Mouse (Mus musculus) megakaryocyte-erythroid progenitor cell, adult 5-6 weeks (primary cell): ENCODE results near the gene Zfp748. TPM values are rescaled to one million over a fixed set of nuclear protein-coding genes. Genes with fewer than 3 reads are reported as not detected.
A peak's percentile ranks its signal among the peaks of the same experiment; 100 is the strongest.

ENCODE experiments used
- ATAC-seq: replicated peaks from 2 replicates; pipeline ENCODE4 v1.8.0; 2016; ENCODE audit warnings: mild to moderate bottlenecking, inconsistent platforms; ENCODE audit not compliant: severe bottlenecking, poor library complexity, low FRiP score, low TSS enrichment
- total RNA-seq, 2 experiments: library from RNA; stranded (forward) in 1 of 2; stranded (reverse) in 1 of 2; fragments of 200-1000, 215-1000 nt in 1 of 2; fragments of >200 nt in 1 of 2; fragmentation: Nextera tagmentation in 1 of 2; gene quantifications; 2 replicates each; pipeline ENCODE4 v1.2.3; 2014 to 2017

Zfp748 gene
- 7.8 and 9.6 TPM in 2 replicates for total RNA-seq (2014; fragmentation: Nextera tagmentation)
- 9.4 and 11.8 TPM in 2 replicates for total RNA-seq (2017)

DNA sequence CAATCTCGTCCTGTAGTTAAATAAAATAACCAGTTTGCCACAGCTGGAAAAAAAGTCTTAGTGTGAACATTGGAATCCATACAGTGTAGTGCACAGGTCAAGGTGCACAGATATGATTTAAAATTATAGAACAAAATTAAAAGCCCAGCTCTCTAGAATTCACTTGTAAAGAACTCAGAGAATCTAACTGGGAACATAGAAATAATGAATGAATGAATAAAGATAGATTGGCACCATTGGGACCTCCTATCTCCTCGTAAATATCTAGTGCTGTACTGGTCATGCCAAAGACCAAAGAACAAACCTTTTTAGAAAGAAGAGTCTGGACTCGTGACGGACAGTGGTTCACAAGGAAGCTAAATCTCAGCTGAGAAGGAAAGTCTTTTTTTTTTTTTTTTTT, at the start of gene Zfp748:
Zfp748 (minus strand) TSS at position 101 of the 400 bp plus-strand sequence.
- ATAC-seq, result no peak

GRCm38 (mm10) chr13:67572591-67573189, 19.1 kb upstream of the Zfp748 start:
- ATAC-seq, result no peak

GRCm38 (mm10) chr13:67552505-67553346, 904 bp downstream of the Zfp748 start:
- peak; percentile 99 for ATAC-seq

DNA sequence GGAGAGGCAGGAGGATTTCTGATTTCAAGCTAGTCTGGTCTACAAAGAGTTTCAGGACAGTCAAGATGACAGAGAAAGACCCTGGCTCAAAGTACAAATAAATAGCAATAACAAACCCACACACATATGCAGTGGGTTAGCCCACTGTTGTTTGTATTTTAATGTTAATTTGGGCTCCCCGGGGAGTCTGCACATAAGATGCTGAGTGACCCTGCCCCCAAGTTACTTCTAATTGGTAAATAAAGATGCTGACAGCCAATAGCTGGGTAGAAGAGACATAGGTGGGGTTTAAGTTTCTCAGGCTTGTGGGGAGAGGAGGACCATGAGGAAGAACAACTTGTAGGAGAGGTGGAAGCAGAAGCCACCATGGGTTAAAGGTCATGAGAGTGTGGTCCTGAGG, 7.7 kb downstream of the Zfp748 start:
- no peak for ATAC-seq

DNA sequence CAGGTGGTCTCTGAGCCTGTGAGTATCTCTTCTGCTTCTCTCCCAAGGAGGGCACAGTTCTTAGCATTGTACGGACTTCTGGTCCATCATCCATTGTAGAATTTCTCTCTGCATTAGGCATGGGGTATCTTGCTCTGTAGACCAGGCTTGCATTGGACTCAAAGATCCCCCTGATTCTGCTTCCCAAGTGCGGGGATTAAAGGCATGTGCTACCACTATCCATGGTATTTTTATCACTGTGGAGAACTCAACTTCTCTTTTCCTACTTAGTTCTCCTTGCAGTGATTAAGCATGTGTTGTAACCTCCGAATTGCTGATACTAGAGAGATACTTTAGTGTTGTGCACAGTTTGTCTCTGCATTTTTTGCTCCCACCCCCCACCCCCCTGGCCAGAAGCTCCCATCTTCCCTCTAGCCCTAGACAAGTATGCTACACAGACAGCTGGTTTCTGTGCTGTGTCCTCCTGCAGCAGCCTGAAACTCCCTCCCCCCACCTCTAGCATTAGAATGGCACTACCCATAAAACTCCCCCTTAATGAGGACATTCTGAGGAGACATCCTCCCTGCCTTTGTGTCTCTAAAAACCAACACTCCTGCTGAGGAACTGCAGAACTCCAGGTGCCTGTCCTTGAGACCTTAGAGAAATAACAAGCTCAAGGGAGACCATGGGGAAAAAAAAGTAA, 26.4 kb downstream of the Zfp748 start:
- ATAC-seq, result no peak

GRCm38 (mm10) chr13:67525753-67526410, 27.7 kb downstream of the Zfp748 start, which contains the start of the genes Gm26965 and Zfp87:
Gene Gm26965 (minus strand): TSS chr13:67526151.
Gene Zfp87 (minus strand): TSS chr13:67526177.
- ATAC-seq, result peak; percentile 100

- no peak for ATAC-seq
These were observed 52.7 kb downstream of the Zfp748 start for GRCm38 (mm10) chr13:67500908-67501307.

- peak; percentile 98 for ATAC-seq
These were observed 53.4 kb downstream of the Zfp748 start, which contains the start of gene Zfp58 for GRCm38 (mm10) chr13:67500084-67500719. Gene Zfp58 (minus strand): TSS chr13:67500555.

DNA sequence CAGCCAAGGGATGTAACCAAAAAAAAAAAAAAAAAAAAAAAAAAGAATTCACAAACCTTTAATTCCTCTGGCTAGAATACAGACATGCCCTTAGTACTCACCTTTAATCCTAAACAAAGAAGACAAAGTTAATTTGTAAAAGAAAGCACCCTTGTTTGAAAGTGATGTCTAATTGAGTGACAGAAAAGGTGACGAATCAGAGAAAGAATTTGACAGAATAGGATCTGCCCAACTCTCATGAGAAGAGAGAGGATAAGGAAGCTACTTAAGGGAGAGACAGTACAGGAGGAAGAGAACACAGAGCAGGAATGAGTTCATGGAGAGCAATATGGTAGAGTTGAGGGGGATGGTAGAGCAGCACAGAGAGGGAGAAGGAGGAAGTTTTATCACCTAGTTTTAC, 58.0 kb downstream of the Zfp748 start:
- no peak for ATAC-seq

Other genes starting within 250 kb of the Zfp748 start
- gene Zfp457, start 247.3 kb downstream of the Zfp748 start, total RNA-seq (2014; fragmentation: Nextera tagmentation), result 2.5 and 4.3 TPM in 2 replicates
- 1.0 TPM in 1 of 2 replicates, not detected in the other for gene Zfp457, start 247.3 kb downstream of the Zfp748 start, total RNA-seq (2017)
- 5.2 and 11.6 TPM in 2 replicates for gene Zfp595, start 221.3 kb downstream of the Zfp748 start, total RNA-seq (2014; fragmentation: Nextera tagmentation)
- 4.9 and 8.2 TPM in 2 replicates for gene Zfp595, start 221.3 kb downstream of the Zfp748 start, total RNA-seq (2017)
- gene Gm28044, start 193.3 kb downstream of the Zfp748 start, total RNA-seq (2014; fragmentation: Nextera tagmentation), result 6.6 and 13.8 TPM in 2 replicates
- gene Gm28044, start 193.3 kb downstream of the Zfp748 start, total RNA-seq (2017), result 3.5 TPM in 1 of 2 replicates, not detected in the other
- 6.1 and 7.5 TPM in 2 replicates for gene Zfp953, start 193.2 kb downstream of the Zfp748 start, total RNA-seq (2014; fragmentation: Nextera tagmentation)
- gene Zfp953, start 193.2 kb downstream of the Zfp748 start, total RNA-seq (2017), result 6.3 and 10.5 TPM in 2 replicates
- gene Gm28041, start 178.1 kb downstream of the Zfp748 start, total RNA-seq (2014; fragmentation: Nextera tagmentation), result 0.66 TPM in 1 of 2 replicates, not detected in the other
- gene Gm28041, start 178.1 kb downstream of the Zfp748 start, total RNA-seq (2017), result 2.3 TPM in 1 of 2 replicates, not detected in the other
- 2.4 and 2.6 TPM in 2 replicates for gene Zfp456, start 178.0 kb downstream of the Zfp748 start, total RNA-seq (2014; fragmentation: Nextera tagmentation)
- 1.7 and 3.7 TPM in 2 replicates for gene Zfp456, start 178.0 kb downstream of the Zfp748 start, total RNA-seq (2017)
- 4.3 and 6.2 TPM in 2 replicates for gene Zfp429, start 154.0 kb downstream of the Zfp748 start, total RNA-seq (2014; fragmentation: Nextera tagmentation)
- gene Zfp429, start 154.0 kb downstream of the Zfp748 start, total RNA-seq (2017), result 10.5 and 11.5 TPM in 2 replicates
- gene Zfp459, start 132.4 kb downstream of the Zfp748 start, total RNA-seq (2014; fragmentation: Nextera tagmentation), result 1.4 and 2.6 TPM in 2 replicates
- gene Zfp459, start 132.4 kb downstream of the Zfp748 start, total RNA-seq (2017), result 1.3 and 1.9 TPM in 2 replicates
- gene Zfp874a, start 102.2 kb downstream of the Zfp748 start, total RNA-seq (2014; fragmentation: Nextera tagmentation), result 8.7 and 14.3 TPM in 2 replicates
- gene Zfp874a, start 102.2 kb downstream of the Zfp748 start, total RNA-seq (2017), result 13.7 and 21.8 TPM in 2 replicates
- 4.5 and 13.3 TPM in 2 replicates for gene Zfp874b, start 69.6 kb downstream of the Zfp748 start, total RNA-seq (2014; fragmentation: Nextera tagmentation)
- 7.6 and 9.2 TPM in 2 replicates for gene Zfp874b, start 69.6 kb downstream of the Zfp748 start, total RNA-seq (2017)
- gene Zfp58, start 53.3 kb downstream of the Zfp748 start, total RNA-seq (2014; fragmentation: Nextera tagmentation), result 3.3 and 4.6 TPM in 2 replicates
- 5.5 and 12.6 TPM in 2 replicates for gene Zfp58, start 53.3 kb downstream of the Zfp748 start, total RNA-seq (2017)
- not detected in 2 replicates for gene Gm26965, start 27.7 kb downstream of the Zfp748 start, total RNA-seq (2014; fragmentation: Nextera tagmentation)
- not detected in 2 replicates for gene Gm26965, start 27.7 kb downstream of the Zfp748 start, total RNA-seq (2017)
- gene Zfp87, start 27.7 kb downstream of the Zfp748 start, total RNA-seq (2014; fragmentation: Nextera tagmentation), result 13.6 and 18.1 TPM in 2 replicates
- gene Zfp87, start 27.7 kb downstream of the Zfp748 start, total RNA-seq (2017), result 14.1 and 14.7 TPM in 2 replicates
- gene Zfp729b, start 55.9 kb upstream of the Zfp748 start, total RNA-seq (2014; fragmentation: Nextera tagmentation), result 9.6 and 13.3 TPM in 2 replicates
- gene Zfp729b, start 55.9 kb upstream of the Zfp748 start, total RNA-seq (2017), result 11.7 and 17.0 TPM in 2 replicates
- not detected in 2 replicates for gene Gm49345, start 83.9 kb upstream of the Zfp748 start, total RNA-seq (2014; fragmentation: Nextera tagmentation)
- 3.5 TPM in 1 of 2 replicates, not detected in the other for gene Gm49345, start 83.9 kb upstream of the Zfp748 start, total RNA-seq (2017)
- 5.4 and 6.7 TPM in 2 replicates for gene Zfp729a, start 84.0 kb upstream of the Zfp748 start, total RNA-seq (2014; fragmentation: Nextera tagmentation)
- 5.3 and 12.8 TPM in 2 replicates for gene Zfp729a, start 84.0 kb upstream of the Zfp748 start, total RNA-seq (2017)
- gene Zfp738, start 133.2 kb upstream of the Zfp748 start, total RNA-seq (2014; fragmentation: Nextera tagmentation), result 13.3 and 13.6 TPM in 2 replicates
- gene Zfp738, start 133.2 kb upstream of the Zfp748 start, total RNA-seq (2017), result 13.1 and 21.9 TPM in 2 replicates
- 7.2 and 12.7 TPM in 2 replicates for gene Zfp65, start 175.3 kb upstream of the Zfp748 start, total RNA-seq (2014; fragmentation: Nextera tagmentation)
- 16.6 and 17.6 TPM in 2 replicates for gene Zfp65, start 175.3 kb upstream of the Zfp748 start, total RNA-seq (2017)
- gene Zfp85, start 201.4 kb upstream of the Zfp748 start, total RNA-seq (2014; fragmentation: Nextera tagmentation), result 5.4 and 9.3 TPM in 2 replicates
- 7.0 and 8.1 TPM in 2 replicates for gene Zfp85, start 201.4 kb upstream of the Zfp748 start, total RNA-seq (2017)
- gene Zfp493, start 225.9 kb upstream of the Zfp748 start, total RNA-seq (2014; fragmentation: Nextera tagmentation), result 6.2 and 8.9 TPM in 2 replicates
- gene Zfp493, start 225.9 kb upstream of the Zfp748 start, total RNA-seq (2017), result 1.8 and 3.7 TPM in 2 replicates